Mouse (Mus musculus) kidney, postnatal 0 days (tissue): ENCODE measurements at regions not wholly inside any gene's neighbourhood (a gene's known extent, or its start where the extent isn't known, plus 50 kb on each side); places are given as distances from the start of the nearest gene placed in this dataset.
A peak's percentile ranks its signal among the peaks of the same experiment; 100 is the strongest.

Experiments
- ATAC-seq: fragments of 200-750 bp; cut with Nextera tagmentation; replicated peaks from 2 replicates; pipeline ENCODE4 v1.8.0; 2017; ENCODE audit warnings: low read depth, moderate number of reproducible peaks, moderate TSS enrichment, moderate library complexity; ENCODE audit not compliant: low FRiP score
- DNase-seq: peaks from one replicate; pipeline ENCODE4 v3.0.0-alpha.2; 2016; ENCODE audit warnings: low spot score
- H3K27ac ChIP-seq: fragments of 300-500 bp; sonication (generic); 2 replicates; pipeline ENCODE4 v1.5.1; 2014; ENCODE audit warnings: mild to moderate bottlenecking
- H3K27me3 ChIP-seq: fragments of 300-500 bp; sonication (generic); 2 replicates; pipeline ENCODE4 v1.6.1; 2014; ENCODE audit warnings: low read length, mixed read lengths; ENCODE audit not compliant: insufficient read depth
- H3K36me3 ChIP-seq: fragments of 300-500 bp; sonication (generic); 2 replicates; pipeline ENCODE4 v1.6.1; 2014; ENCODE audit warnings: low read length, mixed read lengths; ENCODE audit not compliant: insufficient read depth
- H3K4me1 ChIP-seq: fragments of 300-500 bp; sonication (generic); replicated peaks from 2 replicates; pipeline ENCODE4 v1.6.1; 2014; ENCODE audit warnings: antibody characterized with exemption, low read length, mixed read lengths; ENCODE audit not compliant: insufficient read depth
- H3K4me2 ChIP-seq: fragments of 300-500 bp; sonication (generic); 2 replicates; pipeline ENCODE4 v1.6.1; 2014; ENCODE audit warnings: mild to moderate bottlenecking, low read length, moderate library complexity, mixed read lengths
- H3K4me3 ChIP-seq: fragments of 300-500 bp; sonication (generic); replicated peaks from 2 replicates; pipeline ENCODE4 v1.5.1; 2014; ENCODE audit warnings: low read depth, low read length
- H3K9ac ChIP-seq: fragments of 300-500 bp; sonication (generic); 2 replicates; pipeline ENCODE4 v1.6.1; 2014; ENCODE audit warnings: low read depth, low read length
- H3K9me3 ChIP-seq: fragments of 300-500 bp; sonication (generic); replicated peaks from 2 replicates; pipeline ENCODE4 v1.6.1; 2016; ENCODE audit warnings: low read length, inconsistent platforms, mixed read lengths
- CTCF ChIP-seq: IDR thresholded peaks from 2 replicates; pipeline ENCODE4 v1.5.1; 2016; ENCODE audit warnings: antibody characterized with exemption, low read depth, mild to moderate bottlenecking, moderate library complexity
- WGBS: fragments of 180-500 bp; shearing (Covaris S2); extraction: QIAGEN DNeasy Blood & Tissue Kit; methylation state at CpG from one replicate; pipeline ENCODE4 v1.1.7; 2014; 5-methylcytosine and 5-hydroxymethylcytosine counted together

DNA sequence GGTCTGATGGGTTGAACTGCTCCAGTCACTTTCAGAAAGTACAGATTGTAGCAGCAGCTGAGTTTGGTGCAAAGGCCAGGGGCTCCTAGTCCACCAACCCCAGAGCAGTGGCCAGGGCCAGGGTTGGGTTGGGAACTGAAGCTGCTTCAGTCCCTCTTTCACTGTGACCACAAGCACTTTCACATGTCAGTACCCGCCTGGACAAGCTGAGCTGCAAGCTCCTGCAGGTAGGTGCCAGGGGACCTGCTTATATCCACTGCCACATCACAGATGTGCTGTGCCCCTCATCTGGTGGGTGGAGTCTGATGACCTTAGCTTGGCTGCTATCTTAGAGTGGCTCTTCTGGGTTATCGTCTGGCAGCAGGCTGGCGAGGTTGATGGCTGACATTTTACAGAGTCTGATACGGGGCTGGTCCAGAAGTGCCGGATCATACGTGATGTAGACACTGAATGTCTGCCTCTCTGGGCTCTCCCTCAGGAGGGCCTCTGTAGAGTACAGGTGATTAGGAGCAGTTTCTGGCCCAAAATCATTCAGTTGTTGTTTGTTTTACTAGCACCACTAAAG lies 192.6 kb downstream of the Rybp start:
- no peak overlapping the region for H3K4me2 ChIP-seq
- H3K36me3 ChIP-seq: no peaks in the 10 kb centered on the region
- H3K9me3 ChIP-seq: no peaks in the 10 kb centered on the region
- no peak overlapping the region for H3K27ac ChIP-seq
- H3K4me3 ChIP-seq: no peak overlapping the region
- no peak for ATAC-seq
- H3K9ac ChIP-seq: no peak overlapping the region
- WGBS: 96% methylated on average over 6 of the region's 6 CpGs
- no peak for DNase-seq
- no peak for TF ChIP-seq CTCF
- H3K27me3 ChIP-seq: no peaks in the 10 kb centered on the region; the same call in 1 of the 2 replicates
- H3K4me1 ChIP-seq: 0 out of 2 replicates have a peak, but pooled peaks cover 3% of the 10 kb centered on the region

DNA sequence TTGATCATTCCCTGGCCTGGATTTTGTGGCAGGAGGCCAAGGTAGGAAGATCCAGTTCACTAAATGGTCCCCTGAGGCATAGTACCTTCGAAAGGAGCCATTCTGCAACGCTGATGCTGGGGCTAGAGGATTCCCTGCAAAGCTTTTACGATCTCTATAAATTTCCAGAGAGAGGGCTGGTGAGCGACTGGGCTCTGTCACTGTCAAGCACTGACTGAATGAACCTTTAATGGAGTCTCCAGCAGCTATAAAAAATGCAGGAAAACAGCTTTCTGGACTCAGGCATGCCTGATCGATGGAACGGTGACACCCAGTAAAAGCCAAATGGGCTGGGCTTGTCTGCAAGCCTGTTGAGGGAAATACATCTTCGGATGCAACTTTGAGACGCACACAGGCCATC lies 194.4 kb downstream of the Rybp start:
- WGBS: 19% methylated on average over 8 of the region's 8 CpGs
- ATAC-seq (no peak), DNase-seq (peak; percentile 33)
- Histone ChIP-seq H3K4me1 (0 out of 2 replicates have a peak, but pooled peaks cover 3% of the 10 kb centered on the region), H3K9me3 (no peaks in the 10 kb centered on the region), H3K27me3 (no peaks in the 10 kb centered on the region; the same call in 1 of the 2 replicates), H3K36me3 (no peaks in the 10 kb centered on the region), H3K9ac (no peak overlapping the region), H3K4me3 (no peak overlapping the region), H3K4me2 (no peak overlapping the region), H3K27ac (no peak overlapping the region)
- no peak for TF ChIP-seq CTCF

GRCm38 (mm10) chr6:100091815-100092214 lies 195.5 kb downstream of the Rybp start:
- no peak for TF ChIP-seq CTCF
- Histone ChIP-seq H3K27me3 (no peaks in the 10 kb centered on the region; the same call in 1 of the 2 replicates), H3K4me3 (no peak overlapping the region), H3K9me3 (no peaks in the 10 kb centered on the region), H3K4me1 (0 out of 2 replicates have a peak, but pooled peaks cover 3% of the 10 kb centered on the region), H3K36me3 (no peaks in the 10 kb centered on the region), H3K9ac (no peak overlapping the region), H3K27ac (no peak overlapping the region), H3K4me2 (no peak overlapping the region)
- ATAC-seq (no peak), DNase-seq (no peak)
- 59% methylated on average over 3 of the region's 3 CpGs for WGBS

DNA sequence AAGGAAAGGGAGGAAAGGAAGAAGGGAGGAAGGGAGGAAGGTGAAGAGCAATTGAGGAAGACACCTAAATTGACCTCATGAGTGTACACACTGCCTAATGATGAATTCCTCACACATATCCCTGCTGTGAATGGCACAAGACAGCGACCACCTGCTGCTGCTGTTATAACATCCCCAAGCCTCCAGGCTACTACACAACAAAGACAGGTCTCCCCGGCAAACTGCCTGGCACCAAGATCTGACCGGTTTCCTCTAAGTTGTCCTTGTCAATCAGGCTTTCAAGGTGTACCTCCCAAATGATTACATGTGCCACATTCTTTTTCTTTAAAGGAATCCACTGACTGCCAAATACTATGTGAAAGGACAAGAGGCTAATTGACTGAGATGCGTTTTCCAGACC lies 198.7 kb downstream of the Rybp start:
- Histone ChIP-seq H3K4me2 (no peak overlapping the region), H3K4me3 (no peak overlapping the region), H3K27ac (no peak overlapping the region), H3K9ac (no peak overlapping the region), H3K4me1 (0 out of 2 replicates have a peak, but pooled peaks cover 3% of the 10 kb centered on the region), H3K9me3 (no peaks in the 10 kb centered on the region), H3K27me3 (no peaks in the 10 kb centered on the region; the same call in 1 of the 2 replicates), H3K36me3 (no peaks in the 10 kb centered on the region)
- DNase-seq: no peak
- no peak for TF ChIP-seq CTCF
- ATAC-seq: no peak
- 72% methylated on average over 4 of the region's 4 CpGs for WGBS

DNA sequence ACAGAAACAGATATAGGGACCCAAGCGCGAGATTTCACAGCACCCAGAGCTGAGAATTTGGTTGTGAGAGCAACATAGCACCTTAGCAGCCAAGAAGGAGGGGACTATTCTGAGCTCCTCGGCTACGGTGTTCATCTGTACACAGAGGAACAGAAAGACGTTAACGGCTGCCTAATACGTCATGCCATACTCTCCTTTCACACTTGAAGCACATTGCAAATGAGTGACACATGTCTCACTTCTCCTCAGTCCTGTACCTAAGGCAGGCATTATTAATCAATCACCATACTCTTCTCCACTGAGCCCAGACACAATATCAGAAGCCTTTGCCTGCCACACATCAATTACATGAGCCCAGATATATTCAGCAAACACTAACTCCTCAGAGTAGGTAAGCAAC lies 200.5 kb downstream of the Rybp start:
- Histone ChIP-seq H3K4me3 (no peak overlapping the region), H3K27ac (no peak overlapping the region), H3K4me2 (no peak overlapping the region), H3K36me3 (no peaks in the 10 kb centered on the region), H3K4me1 (no peaks in the 10 kb centered on the region), H3K9ac (no peak overlapping the region), H3K27me3 (no peaks in the 10 kb centered on the region; the same call in 1 of the 2 replicates), H3K9me3 (no peaks in the 10 kb centered on the region)
- 85% methylated on average over 7 of the region's 7 CpGs for WGBS
- DNase-seq (no peak), ATAC-seq (no peak)
- TF ChIP-seq CTCF: no peak

GRCm38 (mm10) chr6:100085981-100086380 lies 201.3 kb downstream of the Rybp start:
- Histone ChIP-seq H3K9ac (no peak overlapping the region), H3K27ac (no peak overlapping the region), H3K4me3 (no peak overlapping the region), H3K27me3 (no peaks in the 10 kb centered on the region), H3K9me3 (no peaks in the 10 kb centered on the region), H3K4me2 (no peak overlapping the region), H3K36me3 (no peaks in the 10 kb centered on the region), H3K4me1 (no peaks in the 10 kb centered on the region)
- TF ChIP-seq CTCF: no peak
- DNase-seq (no peak), ATAC-seq (no peak)
- WGBS: 59% methylated on average over 1 of the region's 1 CpGs
